Mouse (Mus musculus) limb, embryonic 15.5 days (tissue): ENCODE data around the gene Klf12. TPM values are rescaled to one million over a fixed set of nuclear protein-coding genes. Genes with fewer than 3 reads are reported as not detected.
A peak's percentile ranks its signal among the peaks of the same experiment; 100 is the strongest.

Experiments
- ATAC-seq: fragments of 200-750 bp; cut with Nextera tagmentation; 2 replicates; pipeline ENCODE4 v1.8.0; 2017; ENCODE audit warnings: low read depth, moderate TSS enrichment; ENCODE audit not compliant: insufficient number of reproducible peaks, low FRiP score, low TSS enrichment
- H3K27ac ChIP-seq: fragments of 300-500 bp; sonication (generic); 2 replicates; pipeline ENCODE4 v1.5.1; 2015; ENCODE audit warnings: moderate library complexity, mild to moderate bottlenecking, inconsistent platforms
- H3K27me3 ChIP-seq: fragments of 300-500 bp; sonication (generic); 2 replicates; pipeline ENCODE4 v1.6.1; 2015; ENCODE audit warnings: inconsistent platforms
- H3K36me3 ChIP-seq: fragments of 300-500 bp; sonication (generic); 2 replicates; pipeline ENCODE4 v1.6.1; 2015; ENCODE audit warnings: inconsistent platforms
- H3K4me1 ChIP-seq: fragments of 300-500 bp; sonication (generic); 2 replicates; pipeline ENCODE4 v1.6.1; 2015; ENCODE audit warnings: inconsistent platforms
- H3K4me2 ChIP-seq: fragments of 300-500 bp; sonication (generic); 2 replicates; pipeline ENCODE4 v1.6.1; 2015; ENCODE audit warnings: mild to moderate bottlenecking, inconsistent platforms
- H3K4me3 ChIP-seq: fragments of 300-500 bp; sonication (generic); 2 replicates; pipeline ENCODE4 v1.5.1; 2015; ENCODE audit warnings: mild to moderate bottlenecking, inconsistent platforms
- H3K9ac ChIP-seq: fragments of 300-500 bp; sonication (generic); 2 replicates; pipeline ENCODE4 v1.6.1; 2015; ENCODE audit warnings: inconsistent platforms
- H3K9me3 ChIP-seq: fragments of 300-500 bp; sonication (generic); 2 replicates; pipeline ENCODE4 v1.6.1; 2016; ENCODE audit warnings: inconsistent platforms
- WGBS: fragments of 180-500 bp; shearing (Covaris S2); methylation state at CpG from one replicate; pipeline ENCODE4 v1.1.7; 2015; 5-methylcytosine and 5-hydroxymethylcytosine counted together
- polyA plus RNA-seq: library from polyadenylated mRNA; unstranded; fragments of >200 nt; fragmentation: Nextera tagmentation; extraction: Ambion mirVana; gene quantifications from 2 replicates; pipeline ENCODE4 v1.2.1, GENCODE M21; 2015

Gene Klf12
- polyA plus RNA-seq, 1 experiment from 2014 or later = 23.7 TPM

DNA sequence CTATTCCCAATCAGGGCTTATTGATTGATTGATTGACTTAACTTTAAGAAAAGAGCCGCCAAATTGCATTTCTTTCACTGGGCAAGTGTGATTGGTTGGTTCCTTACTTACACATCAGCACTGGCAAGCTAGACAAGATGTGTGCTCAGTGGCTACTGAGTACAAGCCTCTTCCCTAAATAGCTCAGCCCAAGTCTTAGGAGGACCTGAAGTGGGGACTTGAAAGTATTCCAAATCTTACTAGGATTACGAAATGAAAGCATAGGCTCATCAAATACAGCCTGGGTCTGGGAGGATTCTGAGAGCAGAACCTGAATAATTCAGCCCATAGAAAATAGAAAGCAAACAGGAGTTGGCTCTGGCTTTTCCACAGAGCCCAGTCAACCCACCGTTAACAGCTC lies 303.3 kb downstream of the Klf12 start:
- no peak for ATAC-seq
- Histone ChIP-seq H3K27me3 (no peaks in the 10 kb centered on the region), H3K9ac (no peak overlapping the region), H3K9me3 (no peaks in the 10 kb centered on the region), H3K4me2 (no peak overlapping the region), H3K4me3 (no peak overlapping the region), H3K36me3 (no peaks in the 10 kb centered on the region), H3K27ac (peak overlapping the region; percentile 22; the same call in 1 of the 2 replicates), H3K4me1 (0 out of 2 replicates have a peak, but pooled peaks cover 4% of the 10 kb centered on the region)
- WGBS = 51% methylated on average over 3 of the region's 3 CpGs

DNA sequence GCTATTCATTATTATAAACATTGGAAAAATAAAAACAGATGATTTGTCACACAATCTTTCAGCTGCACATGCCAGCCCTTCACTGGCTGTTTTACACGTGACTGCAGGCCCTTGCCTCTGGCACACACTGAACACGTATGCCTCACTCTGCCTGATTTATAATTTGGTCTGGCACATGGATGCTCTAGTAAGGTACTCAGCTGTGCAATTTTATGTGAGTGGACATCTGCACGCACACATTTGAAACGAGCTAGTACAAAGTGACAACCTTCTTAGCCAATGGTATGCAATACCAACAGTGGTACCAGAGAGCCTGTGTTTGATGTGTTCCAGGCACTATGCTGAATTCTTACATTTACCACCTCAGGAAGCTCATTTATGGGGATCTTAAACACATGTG lies 316.6 kb downstream of the Klf12 start:
- H3K9me3 ChIP-seq = no peaks in the 10 kb centered on the region
- H3K9ac ChIP-seq = no peak overlapping the region

DNA sequence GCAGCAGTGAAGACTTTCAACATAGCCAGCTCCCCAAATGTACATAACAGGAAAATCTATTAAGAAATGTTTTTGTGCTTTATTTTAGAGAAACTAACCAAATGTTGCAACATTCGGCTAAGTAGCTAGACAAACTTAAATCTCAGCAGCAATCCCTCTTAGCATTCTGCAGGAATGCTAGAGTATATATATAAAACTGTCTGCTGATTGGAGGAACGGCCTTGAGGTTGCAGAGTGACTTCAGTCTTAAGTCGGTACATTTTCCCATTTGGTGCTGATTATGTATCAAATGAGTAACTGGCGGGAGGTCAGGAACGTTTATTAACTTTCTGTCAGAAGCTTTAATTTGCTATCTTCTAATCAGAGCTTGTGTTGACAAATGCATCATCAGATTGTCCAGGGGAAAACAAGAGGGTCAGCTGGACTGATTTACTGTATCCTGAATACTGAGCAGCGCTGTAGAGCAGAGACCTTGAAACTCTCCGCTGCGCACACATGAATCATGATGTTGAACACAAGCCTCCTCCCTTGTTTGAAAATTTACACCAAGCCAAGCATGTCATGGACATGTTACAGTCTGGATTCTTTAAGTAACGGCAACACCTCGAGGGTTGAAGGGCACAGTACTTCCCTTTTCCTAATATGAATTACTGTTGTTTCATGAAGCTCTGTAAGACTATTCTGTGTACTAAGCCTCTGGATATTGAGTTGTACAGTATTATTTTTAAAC lies 323.8 kb downstream of the Klf12 start:
- Histone ChIP-seq H3K9ac (no peak overlapping the region), H3K9me3 (no peaks in the 10 kb centered on the region), H3K4me1 (no peaks in the 10 kb centered on the region), H3K27me3 (no peaks in the 10 kb centered on the region), H3K4me3 (no peak overlapping the region), H3K4me2 (no peak overlapping the region), H3K27ac (no peak overlapping the region), H3K36me3 (no peaks in the 10 kb centered on the region)
- 63% methylated on average over 10 of the region's 10 CpGs for WGBS
- ATAC-seq = no peak

More for the DNA sequence above, 316.6 kb downstream of the Klf12 start:
- ATAC-seq = no peak
- Histone ChIP-seq H3K27ac (no peak overlapping the region), H3K27me3 (no peaks in the 10 kb centered on the region), H3K4me3 (no peak overlapping the region), H3K4me2 (no peak overlapping the region), H3K36me3 (no peaks in the 10 kb centered on the region), H3K4me1 (no peaks in the 10 kb centered on the region)
- WGBS = 28% methylated on average over 4 of the region's 4 CpGs

DNA sequence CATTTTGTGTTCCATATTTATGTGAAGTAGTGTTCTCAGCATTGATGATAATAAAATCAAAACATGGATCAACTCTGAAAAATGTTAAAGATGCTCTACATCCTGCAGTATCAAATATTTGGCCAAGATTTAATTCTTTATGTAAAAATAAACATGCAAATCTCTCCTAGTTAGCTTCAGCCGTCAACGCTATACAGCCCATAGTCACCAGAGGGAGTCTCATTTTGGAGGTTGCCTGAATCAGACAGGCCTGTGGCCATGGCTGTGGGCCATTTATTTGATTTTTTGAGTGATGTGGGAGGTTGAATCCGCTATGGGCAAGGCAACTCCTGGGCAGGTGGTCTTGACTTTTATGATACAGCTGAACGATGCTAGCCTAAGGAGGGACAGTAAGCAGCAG lies 329.3 kb downstream of the Klf12 start:
- H3K27me3 ChIP-seq = no peaks in the 10 kb centered on the region
- ATAC-seq = no peak
- H3K4me2 ChIP-seq = no peak overlapping the region
- no peak overlapping the region for H3K9ac ChIP-seq
- H3K36me3 ChIP-seq = no peaks in the 10 kb centered on the region
- H3K4me1 ChIP-seq = no peaks in the 10 kb centered on the region
- no peak overlapping the region for H3K4me3 ChIP-seq
- 83% methylated on average over 4 of the region's 4 CpGs for WGBS
- H3K9me3 ChIP-seq = no peaks in the 10 kb centered on the region
- no peak overlapping the region for H3K27ac ChIP-seq

DNA sequence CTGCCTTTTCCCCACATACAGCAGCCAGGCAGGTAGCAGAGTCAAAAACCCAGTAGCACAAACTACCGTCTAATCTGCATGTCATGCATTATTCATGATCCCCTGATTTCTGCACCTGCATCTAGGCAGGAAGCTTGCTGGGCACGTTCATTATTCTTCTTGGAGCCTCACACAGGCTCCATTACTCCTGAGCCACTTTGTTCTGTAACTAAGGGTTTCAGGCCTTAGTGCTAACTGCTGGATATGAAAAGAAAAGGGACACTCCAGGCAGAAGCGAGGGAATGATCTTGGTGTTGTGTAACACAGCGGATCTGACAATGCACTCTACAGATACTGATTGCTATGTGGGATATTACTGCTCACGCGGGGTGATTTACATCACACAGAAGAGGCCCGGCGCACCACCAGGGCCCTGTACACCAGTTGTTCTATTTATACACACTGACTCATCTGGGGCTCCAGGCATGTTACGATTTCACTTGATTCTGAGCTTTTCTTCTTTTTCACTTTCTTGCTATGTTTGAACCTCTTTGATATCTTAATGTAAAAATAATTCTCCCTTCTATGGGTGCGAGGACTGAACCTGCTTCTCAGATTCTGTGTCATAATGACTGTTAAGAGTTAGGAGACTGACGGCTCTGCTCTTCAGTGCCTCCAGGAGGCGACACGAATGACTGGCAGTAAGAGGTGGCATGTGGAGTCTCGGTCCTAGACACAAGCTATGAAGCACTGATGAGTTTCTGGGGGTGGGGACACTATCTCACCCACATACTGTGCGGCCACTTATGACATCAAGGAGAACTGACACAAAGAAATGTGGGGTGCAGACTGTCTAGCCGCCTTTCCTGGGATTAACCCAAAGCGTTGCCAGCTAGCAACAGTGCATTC lies 340.0 kb downstream of the Klf12 start:
- H3K36me3 ChIP-seq = peaks cover 3% of the 10 kb centered on the region; the same call in 1 of the 2 replicates
- no peak overlapping the region for H3K9ac ChIP-seq
- H3K27ac ChIP-seq = no peak overlapping the region
- 78% methylated on average over 17 of the region's 17 CpGs for whole genome bisulfite sequencing
- no peaks in the 10 kb centered on the region for H3K9me3 ChIP-seq
- ATAC-seq = no peak
- no peak overlapping the region for H3K4me3 ChIP-seq
- H3K4me1 ChIP-seq = peaks cover 16% of the 10 kb centered on the region
- H3K4me2 ChIP-seq = no peak overlapping the region
- H3K27me3 ChIP-seq = no peaks in the 10 kb centered on the region

DNA sequence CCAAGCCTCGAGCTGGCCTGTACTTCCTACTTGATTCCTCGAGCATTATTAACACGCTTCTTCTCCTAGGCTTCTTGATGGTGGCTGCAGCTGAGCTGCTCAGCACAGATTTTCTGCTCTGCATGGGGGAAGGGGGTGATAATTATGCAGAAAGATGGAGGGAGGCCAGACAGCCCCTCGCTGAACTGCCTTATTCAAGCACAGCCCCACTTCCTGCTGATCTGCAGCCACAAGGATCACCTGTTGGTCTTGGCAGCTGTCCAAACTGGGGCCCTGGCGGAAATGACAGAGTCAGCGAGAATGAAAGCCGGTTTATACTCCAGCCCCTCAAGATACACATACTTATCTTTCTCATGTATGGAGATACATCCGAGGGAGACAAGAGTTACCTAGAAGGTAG lies 341.3 kb downstream of the Klf12 start:
- Histone ChIP-seq H3K4me2 (no peak overlapping the region), H3K27me3 (no peaks in the 10 kb centered on the region), H3K9ac (no peak overlapping the region), H3K9me3 (no peaks in the 10 kb centered on the region), H3K27ac (peak overlapping the region; percentile 51), H3K4me1 (peaks cover 16% of the 10 kb centered on the region), H3K36me3 (peaks cover 3% of the 10 kb centered on the region; the same call in 1 of the 2 replicates), H3K4me3 (no peak overlapping the region)
- WGBS = 10% methylated on average over 8 of the region's 8 CpGs
- no peak; the same call in 1 of the 2 replicates for ATAC-seq

DNA sequence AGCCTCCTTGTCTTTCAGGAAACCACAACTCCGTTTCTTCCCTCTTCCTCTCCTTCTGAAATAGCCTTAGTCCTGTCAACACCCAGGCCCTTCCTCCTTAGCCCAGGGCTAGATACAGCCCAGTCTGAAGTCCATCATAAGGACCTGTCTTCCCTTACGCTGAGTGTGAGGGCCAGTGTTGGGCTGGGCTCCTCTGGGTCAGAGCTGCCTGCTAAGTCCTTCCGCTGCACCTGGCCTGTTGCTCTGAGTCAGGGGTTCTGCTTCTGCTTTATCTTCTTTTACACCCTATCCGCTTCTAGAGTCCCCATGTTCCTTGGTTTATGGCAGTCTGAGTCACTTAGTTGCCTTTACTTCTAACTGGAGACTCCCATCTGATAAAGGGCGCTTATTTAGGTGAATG lies 351.0 kb downstream of the Klf12 start:
- H3K4me1 ChIP-seq = no peaks in the 10 kb centered on the region
- 80% methylated on average over 5 of the region's 5 CpGs for WGBS
- no peaks in the 10 kb centered on the region for H3K36me3 ChIP-seq
- no peak overlapping the region for H3K9ac ChIP-seq
- no peaks in the 10 kb centered on the region for H3K27me3 ChIP-seq
- no peak for ATAC-seq
- H3K27ac ChIP-seq = no peak overlapping the region
- no peak overlapping the region for H3K4me2 ChIP-seq
- H3K4me3 ChIP-seq = no peak overlapping the region
- H3K9me3 ChIP-seq = no peaks in the 10 kb centered on the region

DNA sequence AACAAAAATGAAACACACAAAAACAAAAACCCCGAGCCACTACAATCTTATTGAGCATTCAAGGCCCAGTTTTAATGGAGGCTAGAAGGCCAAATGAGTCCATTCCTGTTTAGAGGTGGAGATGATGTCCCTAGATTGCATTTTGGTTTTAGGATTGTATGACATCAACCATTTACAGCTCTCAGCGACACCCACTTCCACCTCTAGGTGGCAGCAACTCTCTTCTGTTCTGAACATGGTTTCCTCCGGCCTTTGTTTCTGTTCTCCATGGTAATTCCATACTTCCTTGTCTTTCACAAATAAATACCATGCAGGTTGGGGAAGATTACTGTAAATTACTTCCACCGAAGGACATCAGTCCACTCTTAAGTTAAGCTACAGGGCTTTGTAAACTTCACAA lies 352.6 kb downstream of the Klf12 start:
- Histone ChIP-seq H3K4me2 (no peak overlapping the region), H3K4me3 (no peak overlapping the region), H3K9ac (no peak overlapping the region), H3K4me1 (no peaks in the 10 kb centered on the region), H3K27me3 (no peaks in the 10 kb centered on the region), H3K36me3 (no peaks in the 10 kb centered on the region), H3K9me3 (no peaks in the 10 kb centered on the region), H3K27ac (no peak overlapping the region)
- ATAC-seq = no peak
- 5% methylated on average over 4 of the region's 4 CpGs for WGBS

DNA sequence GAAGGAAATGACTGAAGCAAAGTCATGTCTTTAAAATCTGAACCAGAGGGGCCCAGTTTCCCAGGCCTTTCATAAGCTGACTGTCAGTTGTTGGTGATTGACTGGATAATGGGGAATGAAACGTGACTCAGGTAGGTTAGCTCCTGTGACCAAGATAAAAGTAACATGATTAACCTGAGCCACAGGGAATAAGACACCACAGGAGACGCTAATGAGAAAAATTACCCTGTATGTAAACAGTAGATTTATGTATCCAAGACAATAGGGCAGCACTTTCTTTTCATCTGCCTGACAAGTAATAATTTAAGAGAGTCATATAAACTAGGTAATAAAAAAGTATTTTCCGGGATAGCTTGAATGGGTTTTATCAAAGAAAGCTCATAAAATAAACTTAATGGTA lies 372.6 kb downstream of the Klf12 start:
- H3K4me3 ChIP-seq = no peak overlapping the region
- H3K9ac ChIP-seq = no peak overlapping the region
- H3K4me2 ChIP-seq = no peak overlapping the region
- no peak for ATAC-seq
- no peaks in the 10 kb centered on the region for H3K9me3 ChIP-seq
- H3K27ac ChIP-seq = no peak overlapping the region
- no peaks in the 10 kb centered on the region; the same call in 1 of the 2 replicates for H3K4me1 ChIP-seq
- H3K36me3 ChIP-seq = no peaks in the 10 kb centered on the region
- 28% methylated on average over 3 of the region's 3 CpGs for WGBS
- no peaks in the 10 kb centered on the region for H3K27me3 ChIP-seq

DNA sequence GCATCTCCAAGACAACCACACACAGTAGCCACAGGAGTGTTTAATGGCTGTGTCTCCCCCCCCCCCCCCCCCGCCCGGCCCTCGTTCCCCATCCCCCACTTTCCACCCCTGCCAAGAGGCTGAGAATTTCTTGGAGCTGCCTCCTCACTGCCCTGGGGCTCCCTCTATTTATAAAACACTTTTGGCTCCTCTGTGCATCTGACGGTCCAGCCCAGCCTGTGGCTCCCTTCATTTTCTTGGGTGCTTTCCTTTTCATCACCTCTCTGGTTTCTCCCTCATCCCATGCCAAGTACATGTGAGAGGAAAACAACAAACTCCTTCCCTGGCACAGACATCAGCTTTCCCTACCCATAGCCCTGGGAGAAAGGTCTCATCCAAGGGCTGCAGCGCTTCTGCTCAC lies 373.6 kb downstream of the Klf12 start:
- Histone ChIP-seq H3K9me3 (no peaks in the 10 kb centered on the region), H3K4me3 (no peak overlapping the region), H3K9ac (no peak overlapping the region), H3K36me3 (no peaks in the 10 kb centered on the region), H3K27me3 (no peaks in the 10 kb centered on the region), H3K4me2 (no peak overlapping the region), H3K27ac (no peak overlapping the region), H3K4me1 (no peaks in the 10 kb centered on the region; the same call in 1 of the 2 replicates)
- 51% methylated on average over 4 of the region's 5 CpGs for WGBS
- ATAC-seq = no peak

DNA sequence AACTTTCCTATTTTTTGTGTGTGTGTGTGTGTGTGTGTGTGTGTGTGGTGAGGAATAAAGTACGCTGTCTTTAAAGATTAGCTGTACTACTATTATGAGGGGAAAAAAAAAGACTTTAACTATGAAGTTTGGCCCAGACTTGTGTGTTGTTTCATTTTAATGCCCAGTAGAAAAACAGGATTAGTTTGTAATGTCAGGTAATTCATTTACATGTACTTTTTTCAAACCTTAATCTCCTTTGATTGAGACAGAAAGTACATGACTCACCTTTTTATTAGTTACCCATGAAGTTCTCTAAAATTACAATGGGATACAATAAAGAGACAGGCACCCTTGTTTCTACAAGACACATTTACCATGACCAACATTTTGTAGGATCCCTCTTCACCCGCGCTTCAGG lies 383.6 kb downstream of the Klf12 start:
- no peak overlapping the region for H3K9ac ChIP-seq
- no peaks in the 10 kb centered on the region for H3K4me1 ChIP-seq
- H3K36me3 ChIP-seq = no peaks in the 10 kb centered on the region
- H3K4me3 ChIP-seq = no peak overlapping the region
- no peak overlapping the region for H3K4me2 ChIP-seq
- no peak for ATAC-seq
- no peaks in the 10 kb centered on the region for H3K9me3 ChIP-seq
- no peaks in the 10 kb centered on the region for H3K27me3 ChIP-seq
- no peak overlapping the region for H3K27ac ChIP-seq
- WGBS = 80% methylated on average over 3 of the region's 3 CpGs

DNA sequence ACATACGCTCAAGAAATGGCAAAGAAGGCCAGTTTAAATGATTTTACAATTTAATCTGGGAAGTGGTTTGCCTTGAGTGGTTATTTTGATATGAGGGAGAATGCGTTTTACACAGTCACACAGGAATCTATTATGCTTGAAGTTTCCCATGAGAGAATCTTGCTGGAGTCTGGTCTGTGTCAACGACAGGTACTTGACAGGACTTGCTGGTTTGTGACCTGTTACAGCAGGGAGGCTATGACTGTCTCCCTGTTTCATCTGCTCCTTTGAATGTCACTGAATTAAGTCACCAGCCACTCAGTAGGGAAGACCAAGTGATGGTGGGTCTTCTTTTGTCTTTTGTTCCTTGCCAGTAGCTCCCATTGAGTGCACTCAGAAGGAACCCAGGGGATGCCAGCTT lies 385.6 kb downstream of the Klf12 start:
- no peak overlapping the region for H3K4me3 ChIP-seq
- H3K4me1 ChIP-seq = no peaks in the 10 kb centered on the region
- H3K9me3 ChIP-seq = no peaks in the 10 kb centered on the region
- ATAC-seq = no peak
- no peaks in the 10 kb centered on the region for H3K36me3 ChIP-seq
- no peak overlapping the region for H3K4me2 ChIP-seq
- H3K27ac ChIP-seq = no peak overlapping the region
- WGBS = 57% methylated on average over 3 of the region's 3 CpGs
- H3K27me3 ChIP-seq = no peaks in the 10 kb centered on the region
- no peak overlapping the region for H3K9ac ChIP-seq
